Mouse (Mus musculus) bone marrow, adult 2 months (tissue): ENCODE measurements at regions not wholly inside any gene's neighbourhood (a gene's known extent, or its start where the extent isn't known, plus 50 kb on each side); places are given as distances from the start of the nearest gene placed in this dataset.

Source experiments
- H3K27ac ChIP-seq: fragments of 200-500 bp; 2 replicates; pipeline ENCODE4 v1.5.1; 2012; ENCODE audit warnings: low read depth, mild to moderate bottlenecking, control low read depth, inconsistent platforms, low read length; ENCODE audit not compliant: control insufficient read depth, poor library complexity, insufficient read depth
- H3K4me1 ChIP-seq: fragments of 200-500 bp; 2 replicates; pipeline ENCODE4 v1.6.1; 2011; ENCODE audit warnings: low read length; ENCODE audit not compliant: control insufficient read depth, insufficient read depth
- H3K4me3 ChIP-seq: fragments of 200-500 bp; replicated peaks from 2 replicates; pipeline ENCODE3; 2011; ENCODE audit warnings: mild to moderate bottlenecking, low read depth, low read length, control low read depth; ENCODE audit not compliant: control insufficient read depth
- CTCF ChIP-seq: fragments of 200-500 bp; IDR thresholded peaks from 2 replicates; pipeline ENCODE4 v1.5.1; 2011; ENCODE audit warnings: low read length, control low read depth; ENCODE audit not compliant: control insufficient read depth, insufficient read depth
- POLR2A ChIP-seq: fragments of 200-500 bp; IDR thresholded peaks from 2 replicates; pipeline ENCODE4 v1.6.1; 2011; ENCODE audit warnings: low read depth, mild to moderate bottlenecking, control low read depth, low read length, borderline replicate concordance; ENCODE audit not compliant: control insufficient read depth
- WGBS: fragments of 180-500 bp; shearing (Covaris S2); methylation state at CpG from one replicate; pipeline ENCODE4 v1.1.7; 2018; 5-methylcytosine and 5-hydroxymethylcytosine counted together

DNA sequence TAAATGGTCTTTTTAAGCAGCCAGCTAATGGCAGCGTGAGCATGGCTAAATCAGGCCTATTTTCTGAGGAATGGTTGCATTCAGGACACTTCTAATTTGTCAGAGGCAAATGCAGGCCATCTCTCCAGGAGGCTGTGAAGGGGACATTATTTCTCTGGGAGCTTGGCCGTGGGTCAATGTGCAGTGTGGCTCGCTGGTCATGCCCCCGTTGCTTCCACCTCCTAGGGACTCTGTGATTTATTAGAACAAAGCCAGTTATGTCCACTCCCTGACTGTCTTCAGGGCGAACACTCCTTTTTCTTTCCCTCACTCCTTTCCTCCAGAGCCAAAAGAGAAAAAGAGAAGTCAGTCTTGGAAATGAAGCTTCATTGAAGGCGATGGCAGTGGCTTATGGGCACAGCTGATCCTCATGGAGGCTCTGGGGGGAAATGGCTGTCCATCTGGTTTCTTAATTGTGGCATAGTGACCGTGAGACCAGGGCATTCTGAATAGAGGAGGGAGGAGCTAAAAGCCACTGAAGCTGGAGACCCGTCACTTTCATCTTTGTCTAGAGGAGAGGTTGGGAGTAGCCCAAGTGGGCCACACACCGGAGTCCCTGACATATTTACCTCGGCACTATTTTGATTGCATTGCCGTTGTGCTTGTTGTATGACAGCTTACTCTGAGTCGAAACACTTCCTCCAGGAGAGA lies 348.2 kb upstream of the Zfp507 start:
- Histone ChIP-seq H3K27ac (no peak overlapping the region), H3K4me3 (no peak overlapping the region), H3K4me1 (no peaks in the 10 kb centered on the region)
- no peak for TF ChIP-seq CTCF
- no peak for TF ChIP-seq POLR2A
- WGBS: 39% methylated on average over 12 of the region's 12 CpGs

DNA sequence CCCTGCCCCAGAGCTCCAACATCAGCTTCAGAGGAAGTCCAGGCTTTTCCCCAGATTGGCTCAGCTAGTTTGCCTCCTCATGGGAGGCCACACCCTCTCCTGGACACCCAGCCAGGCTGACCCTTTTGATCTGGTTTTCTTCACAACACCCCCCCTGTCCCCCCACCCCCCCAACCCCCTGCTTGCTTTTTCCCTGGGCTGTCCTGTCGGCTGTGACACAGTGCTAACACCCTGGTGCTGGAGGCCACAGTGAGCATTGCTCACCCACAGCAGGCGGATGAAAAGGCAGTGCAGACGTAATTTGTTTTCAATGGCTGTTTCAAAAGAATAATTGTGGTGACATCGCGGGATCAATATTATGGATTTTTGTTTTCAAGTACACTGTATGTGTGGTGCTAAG lies 333.8 kb upstream of the Zfp507 start:
- H3K4me3 ChIP-seq: no peak overlapping the region
- H3K27ac ChIP-seq: no peak overlapping the region
- no peak for TF ChIP-seq CTCF
- TF ChIP-seq POLR2A: no peak
- 51% methylated on average over 5 of the region's 5 CpGs for WGBS
- no peaks in the 10 kb centered on the region for H3K4me1 ChIP-seq

DNA sequence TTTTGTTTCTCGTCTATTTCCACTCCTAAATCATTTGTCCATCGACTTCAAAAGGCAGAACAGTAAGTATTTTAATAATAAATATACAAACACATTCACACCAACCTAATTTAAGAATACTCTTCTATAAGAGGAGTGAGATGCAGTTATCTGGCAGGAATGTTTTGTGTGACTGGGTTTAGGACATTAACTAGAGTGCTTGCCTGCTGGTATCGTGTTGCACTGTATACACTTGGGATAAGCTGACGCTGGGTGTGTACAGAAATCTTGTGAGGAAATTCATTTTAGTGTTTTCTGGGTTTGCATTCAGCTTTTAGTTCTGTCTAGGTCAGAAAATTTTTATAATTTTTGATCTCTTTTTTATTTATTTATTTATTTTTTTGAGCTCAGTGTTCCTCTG lies 331.8 kb upstream of the Zfp507 start:
- H3K27ac ChIP-seq: no peak overlapping the region
- 76% methylated on average over 4 of the region's 4 CpGs for WGBS
- TF ChIP-seq CTCF (no peak), POLR2A (no peak)
- no peak overlapping the region for H3K4me3 ChIP-seq
- H3K4me1 ChIP-seq: no peaks in the 10 kb centered on the region

DNA sequence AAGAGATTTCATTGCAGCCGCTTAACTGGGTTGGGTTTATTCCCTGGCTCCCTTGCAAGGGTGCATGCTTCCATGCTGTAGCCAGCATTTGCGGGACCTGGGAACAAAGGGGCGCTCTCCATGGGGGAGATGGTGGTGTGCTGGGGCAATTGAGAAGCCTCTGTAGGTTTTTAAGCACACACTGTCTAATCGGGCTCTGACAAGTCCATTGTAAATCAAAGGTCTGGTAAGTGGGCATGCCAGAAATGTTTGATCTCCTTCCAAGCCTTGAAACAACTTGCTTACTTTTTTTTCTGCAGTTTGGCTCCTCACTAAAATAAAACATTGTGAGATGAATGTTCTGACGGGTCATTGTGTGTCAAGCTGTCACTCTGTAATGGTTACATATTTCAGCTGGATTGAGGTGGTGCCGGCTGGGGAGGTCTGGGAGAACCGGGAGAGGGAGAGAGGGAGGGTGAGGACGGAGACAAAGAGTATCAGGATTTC lies 330.9 kb upstream of the Zfp507 start:
- 44% methylated on average over 8 of the region's 8 CpGs for WGBS
- TF ChIP-seq CTCF: no peak
- no peak for TF ChIP-seq POLR2A
- Histone ChIP-seq H3K4me1 (no peaks in the 10 kb centered on the region), H3K27ac (no peak overlapping the region), H3K4me3 (no peak overlapping the region)

DNA sequence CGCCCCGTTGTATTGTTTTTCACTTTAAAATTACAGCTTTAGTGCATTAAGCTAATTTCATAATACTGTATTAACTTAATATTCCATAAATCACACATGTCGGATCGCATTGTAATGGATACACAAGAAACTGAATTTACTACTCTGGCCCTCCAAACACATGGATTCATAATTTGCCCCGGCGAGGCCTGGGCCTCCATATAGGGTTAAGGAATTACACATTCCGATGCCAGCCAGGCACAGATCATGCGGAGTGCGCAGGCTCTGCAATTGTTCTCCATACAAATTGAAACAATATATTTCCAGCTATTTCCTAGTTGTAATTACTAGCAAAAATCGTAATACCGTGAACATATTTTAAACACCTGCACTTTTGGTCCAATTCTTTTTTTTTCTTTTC lies 330.2 kb upstream of the Zfp507 start:
- H3K4me3 ChIP-seq: no peak overlapping the region
- H3K27ac ChIP-seq: no peak overlapping the region
- no peaks in the 10 kb centered on the region for H3K4me1 ChIP-seq

DNA sequence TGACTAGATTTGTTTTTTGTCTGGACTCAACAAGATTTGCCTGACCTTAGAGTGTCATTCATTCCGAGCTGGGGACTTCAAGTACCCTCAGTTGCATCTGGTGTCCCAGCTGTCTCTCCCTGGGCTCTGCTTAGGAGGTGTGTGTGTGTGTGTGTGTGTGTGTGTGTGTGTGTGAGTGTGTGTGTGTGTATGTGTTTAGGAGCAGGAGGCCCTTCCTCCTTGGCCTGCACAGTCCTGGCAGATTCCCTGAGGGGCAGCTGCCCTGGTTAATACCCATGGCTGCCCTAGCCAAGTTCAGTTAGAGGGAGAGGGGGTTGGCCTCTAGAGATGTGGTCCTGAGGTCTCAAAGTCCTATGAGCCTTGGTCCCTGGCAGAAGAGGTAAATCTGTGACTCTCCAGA lies 329.8 kb upstream of the Zfp507 start:
- TF ChIP-seq CTCF: no peak
- TF ChIP-seq POLR2A: no peak
- H3K4me3 ChIP-seq: no peak overlapping the region
- 73% methylated on average over 1 of the region's 1 CpGs for WGBS
- no peaks in the 10 kb centered on the region for H3K4me1 ChIP-seq
- H3K27ac ChIP-seq: no peak overlapping the region

More for the DNA sequence above, 330.2 kb upstream of the Zfp507 start:
- WGBS: 88% methylated on average over 11 of the region's 11 CpGs
- no peak for TF ChIP-seq CTCF
- no peak for TF ChIP-seq POLR2A

DNA sequence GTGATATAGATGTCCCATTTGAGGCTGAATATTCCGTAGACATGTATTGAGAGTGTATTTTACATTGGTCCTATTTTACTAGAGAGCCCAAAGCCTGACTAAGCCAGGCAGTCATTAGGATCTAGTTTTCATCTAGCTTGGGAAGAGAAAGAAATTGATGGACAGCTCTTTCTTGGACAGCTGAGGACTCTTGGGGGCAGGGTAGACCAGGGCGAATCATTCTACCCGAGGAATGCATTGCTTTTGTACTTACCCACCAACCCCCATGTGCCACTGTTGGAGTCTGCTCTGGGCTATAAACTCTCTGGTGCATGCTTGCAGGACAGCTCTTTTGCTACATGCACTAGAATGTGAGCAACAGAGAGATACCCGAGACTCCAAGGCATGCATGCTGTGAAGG lies 294.3 kb upstream of the Zfp507 start:
- WGBS: 79% methylated on average over 4 of the region's 4 CpGs
- TF ChIP-seq CTCF (no peak), POLR2A (no peak)
- Histone ChIP-seq H3K4me3 (no peak overlapping the region), H3K4me1 (no peaks in the 10 kb centered on the region), H3K27ac (no peak overlapping the region)

DNA sequence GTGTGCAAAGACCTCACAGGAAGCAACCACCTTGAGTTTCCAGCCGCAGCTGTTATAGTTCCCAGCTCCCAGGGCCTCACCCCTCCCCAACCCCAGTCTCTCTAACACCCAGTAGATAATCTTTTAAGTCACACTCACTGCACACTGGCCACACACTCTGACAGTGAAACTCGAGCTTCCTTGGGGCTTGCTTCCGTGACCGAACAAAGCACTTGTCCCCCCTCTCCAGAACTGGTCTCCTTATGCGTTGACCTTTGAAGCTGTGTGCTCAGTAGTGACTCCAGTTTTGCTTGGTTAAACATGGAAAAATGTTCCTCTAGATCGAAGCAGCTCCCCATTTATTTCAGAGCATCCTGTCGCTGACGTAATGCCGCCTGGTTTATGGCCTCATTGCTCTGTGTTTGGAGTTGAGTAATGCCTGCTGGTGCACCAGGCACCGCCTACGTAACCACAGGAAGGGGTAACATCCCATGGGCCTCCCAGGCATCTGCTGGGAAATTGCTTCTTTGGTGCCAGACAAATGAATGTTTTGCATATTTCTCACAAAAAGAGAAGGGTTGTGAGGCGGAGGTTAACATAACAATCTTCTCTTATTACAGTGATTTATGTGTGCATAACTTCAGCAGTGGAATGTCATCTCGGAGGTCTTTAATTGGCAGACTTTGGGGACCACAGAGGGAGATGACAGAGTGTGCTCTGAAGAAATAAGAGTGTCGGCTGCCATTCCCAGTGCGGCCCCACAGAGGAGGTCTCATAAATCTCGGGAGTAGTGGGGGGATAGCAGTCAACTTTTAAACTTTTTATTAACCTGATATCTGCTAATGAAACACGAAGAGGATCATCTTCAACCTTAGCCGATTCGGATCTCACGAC lies 292.7 kb upstream of the Zfp507 start:
- TF ChIP-seq POLR2A (no peak), CTCF (no peak)
- Histone ChIP-seq H3K27ac (no peak overlapping the region), H3K4me1 (no peaks in the 10 kb centered on the region), H3K4me3 (no peak overlapping the region)
- 65% methylated on average over 20 of the region's 20 CpGs for WGBS

DNA sequence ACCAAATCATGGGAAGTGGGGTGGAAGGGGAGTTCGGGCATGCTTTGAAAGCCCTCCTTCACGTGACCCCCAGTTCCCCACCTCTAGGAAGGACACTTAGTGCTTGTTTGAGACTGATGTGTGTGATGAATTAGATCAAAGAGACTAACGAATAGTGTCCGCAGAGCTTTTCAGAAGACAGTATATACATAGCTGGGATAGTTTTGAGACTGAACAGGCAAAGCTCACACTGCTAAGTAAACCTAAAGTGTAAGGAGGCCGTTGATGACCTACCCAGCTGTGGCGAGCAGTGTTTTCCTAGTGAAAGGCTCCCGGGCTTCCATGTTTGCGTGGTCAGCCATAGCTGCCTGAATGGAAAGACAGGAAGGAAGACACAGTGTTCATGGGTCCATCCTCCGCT lies 288.3 kb upstream of the Zfp507 start:
- TF ChIP-seq POLR2A (no peak), CTCF (no peak)
- WGBS: 80% methylated on average over 9 of the region's 9 CpGs
- H3K4me3 ChIP-seq: no peak overlapping the region
- H3K4me1 ChIP-seq: no peaks in the 10 kb centered on the region
- H3K27ac ChIP-seq: no peak overlapping the region
